Mouse (Mus musculus): ENCODE measurements around the gene Ppp1r11.

Ppp1r11 gene

DNA sequence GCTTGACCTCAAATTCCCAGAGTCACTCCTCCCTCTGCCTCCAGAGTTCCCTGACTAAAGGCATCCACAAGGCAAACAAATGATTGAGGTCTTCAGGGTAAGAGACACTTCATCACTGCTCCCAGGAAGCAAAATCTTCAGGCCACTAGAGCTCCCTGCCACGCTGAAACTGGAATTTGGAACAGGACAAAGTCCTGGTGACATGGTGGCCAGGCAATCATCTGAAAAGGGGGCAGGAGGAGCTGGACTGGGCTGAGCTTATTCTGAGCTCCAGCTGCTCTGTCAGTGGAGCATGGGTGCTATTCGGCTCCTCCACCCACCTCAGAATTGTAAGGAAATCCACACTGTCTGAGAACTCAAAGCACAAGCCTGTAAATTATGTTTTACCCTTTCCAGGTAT is 39.5 kb downstream of the Ppp1r11 start:
- no peak for DNase-seq

- no peak for DNase-seq
These were observed 41.7 kb downstream of the Ppp1r11 start for GRCm38 (mm10) chr17:36909802-36910201.

GRCm38 (mm10) chr17:36908235-36908634 is 43.3 kb downstream of the Ppp1r11 start:
- no peak for DNase-seq

DNA sequence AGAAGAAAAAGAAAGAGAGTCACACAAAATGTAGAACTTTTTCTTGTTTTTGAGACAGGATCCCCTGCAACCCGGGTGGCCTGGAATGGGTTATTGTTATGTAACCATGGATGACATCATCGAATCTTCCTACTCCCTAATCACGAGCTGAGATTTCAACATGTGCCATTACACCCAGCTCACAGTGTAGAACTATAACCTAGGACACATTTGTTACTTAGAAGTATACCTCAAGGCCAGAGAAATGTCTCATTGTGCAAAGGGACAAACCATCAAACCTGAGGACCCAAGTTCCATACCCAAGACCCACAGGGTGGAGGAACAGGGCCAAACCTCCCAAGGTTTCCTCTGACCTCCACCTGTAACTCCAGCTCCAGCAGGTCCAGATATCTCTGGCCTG is 47.9 kb downstream of the Ppp1r11 start:
- no peak for DNase-seq

GRCm38 (mm10) chr17:36900691-36901090 is 50.9 kb downstream of the Ppp1r11 start:
- no peak for DNase-seq

DNA sequence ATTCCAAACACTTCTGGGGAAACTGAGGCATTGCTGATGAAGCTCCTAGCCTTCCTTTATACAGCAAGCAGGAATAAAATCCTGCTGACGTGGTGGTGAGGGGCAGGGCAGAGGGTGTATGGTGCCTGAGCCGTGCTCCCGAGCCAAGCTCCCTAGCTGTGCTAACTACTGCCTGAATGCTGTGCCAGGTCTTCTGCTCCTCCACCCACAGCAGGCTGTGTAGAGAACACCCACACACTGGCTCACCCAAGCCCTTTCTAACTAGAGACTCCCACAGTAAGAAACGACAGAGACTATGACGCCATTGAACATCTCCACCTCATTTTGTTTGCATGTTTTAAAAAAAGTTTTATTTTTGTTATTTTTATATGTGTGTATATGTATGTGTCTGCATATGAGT is 51.5 kb downstream of the Ppp1r11 start:
- DNase-seq: no peak

DNA sequence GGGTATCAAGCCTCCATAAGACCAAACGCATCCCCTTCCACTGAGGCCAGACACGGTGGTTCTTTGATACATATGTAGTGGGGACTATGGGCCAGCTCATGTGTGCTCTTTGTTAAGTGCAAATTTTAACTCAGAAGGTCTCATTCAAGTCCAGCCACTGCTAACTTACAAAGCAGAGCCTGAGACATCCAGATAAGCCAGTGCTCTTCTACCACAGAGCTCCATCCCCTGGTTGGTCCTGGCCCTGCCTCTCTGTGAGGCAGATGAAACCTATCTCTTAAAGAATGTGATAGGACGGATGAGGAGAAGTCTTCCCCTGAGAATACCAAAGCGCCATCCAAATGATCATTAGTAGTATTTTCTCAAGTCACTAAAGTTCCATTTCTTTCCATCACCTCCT is 52.2 kb downstream of the Ppp1r11 start:
- no peak for DNase-seq

Data from thymus, postnatal 25 days (tissue).